Mouse (Mus musculus) layer of hippocampus, adult 9-11 months (tissue): Measurements from ENCODE around the gene Gm10097.

Experiments used
- DNase-seq: peaks from one replicate; pipeline ENCODE4 v3.0.0; 2022

The Gm10097 gene

GRCm38 (mm10) chr10:5086329-5086728, 17.3 kb downstream of the Gm10097 start:
- no peak for DNase-seq

DNA sequence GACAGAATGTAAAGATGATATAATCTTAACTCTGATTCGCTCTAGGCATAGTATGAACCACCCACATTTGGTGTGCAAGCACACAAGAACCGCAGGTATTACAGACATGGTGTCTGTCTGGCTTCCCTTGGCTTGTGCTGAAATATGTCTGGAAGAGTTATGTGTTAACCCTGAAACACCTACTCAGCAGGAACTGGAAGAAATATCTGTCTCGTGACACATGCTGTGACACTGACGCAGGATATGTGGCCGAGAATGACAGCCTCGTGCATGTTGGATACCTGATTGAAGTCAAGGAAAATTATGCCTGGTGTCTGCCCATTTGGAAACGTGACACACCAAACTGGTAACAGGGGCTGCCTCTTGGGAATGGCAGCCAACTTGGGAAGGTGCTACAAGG, 18.3 kb downstream of the Gm10097 start:
- no peak for DNase-seq

DNA sequence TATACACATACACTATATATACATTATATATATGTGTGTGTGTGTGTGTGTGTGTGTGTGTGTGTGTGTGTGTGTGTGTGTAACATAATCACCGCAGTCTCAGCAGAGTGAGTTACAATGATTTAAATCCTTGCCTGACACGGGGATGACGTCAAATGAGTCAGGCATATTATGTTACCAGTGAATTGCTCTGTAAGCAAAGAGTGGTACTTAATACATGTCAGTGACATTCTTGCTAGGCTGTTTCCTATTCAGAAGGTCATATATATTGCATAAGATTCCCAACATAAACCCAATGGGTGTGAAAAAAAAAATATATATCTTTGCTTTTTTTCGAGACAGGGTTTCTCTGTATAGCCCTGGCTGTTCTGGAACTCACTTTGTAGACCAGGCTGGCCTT, 20.1 kb downstream of the Gm10097 start:
- no peak for DNase-seq

DNA sequence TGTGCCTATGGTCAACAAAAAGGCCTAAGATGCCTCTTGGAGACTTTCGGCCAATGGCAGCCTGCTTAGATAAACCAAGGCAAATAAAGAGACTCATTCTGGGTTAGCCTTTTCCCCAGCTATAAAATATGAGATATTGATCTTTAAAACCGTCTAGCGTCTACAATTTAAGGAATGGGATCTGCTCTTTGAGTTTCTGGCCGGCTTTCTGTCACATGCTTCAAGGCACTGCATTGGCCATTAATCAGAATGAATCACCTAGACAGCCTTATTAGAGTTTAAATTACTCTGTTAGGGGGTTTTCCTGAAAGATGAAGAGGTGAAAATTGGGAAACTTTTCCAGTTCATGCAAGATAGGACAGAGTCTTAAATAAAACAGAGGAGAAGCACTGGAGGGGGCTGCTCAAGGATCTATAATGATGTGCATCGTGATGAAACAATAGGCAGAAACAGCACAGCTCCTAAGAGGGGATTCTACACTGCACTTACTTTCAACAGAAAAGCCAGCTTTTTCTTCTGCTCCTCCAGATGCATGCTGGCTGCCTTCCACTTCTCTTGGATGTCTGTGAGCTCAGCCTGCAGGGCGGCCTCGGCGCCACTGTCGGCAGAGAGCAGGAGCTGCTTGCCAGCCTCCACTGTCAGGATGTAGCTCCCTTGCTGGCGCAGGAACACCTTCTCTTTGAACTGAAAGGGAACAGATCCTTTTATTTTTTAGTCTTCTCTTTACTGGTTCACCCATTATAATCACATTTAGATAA, 28.2 kb downstream of the Gm10097 start:
- DNase-seq = peak; percentile 11

DNA sequence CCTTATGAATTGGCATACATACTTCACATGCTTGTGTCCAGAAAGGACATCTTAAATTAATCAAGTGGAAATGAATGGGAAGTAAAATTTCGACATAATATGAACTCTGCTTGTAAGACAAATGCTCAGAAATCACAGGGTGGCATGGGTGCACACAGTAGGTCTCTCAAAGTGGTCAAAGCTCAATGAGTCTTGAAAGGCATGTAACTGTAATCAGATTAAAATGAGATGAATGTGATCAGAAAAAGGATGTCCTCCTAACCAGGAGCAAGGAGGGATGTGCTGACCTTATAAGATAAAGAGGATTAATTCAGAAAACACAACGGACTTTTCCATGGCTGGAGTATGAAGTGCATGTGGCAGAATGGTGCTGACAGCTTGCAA, 28.8 kb downstream of the Gm10097 start:
- no peak for DNase-seq

GRCm38 (mm10) chr10:5110773-5111172, 41.8 kb downstream of the Gm10097 start:
- DNase-seq = peak; percentile 21

- no peak for DNase-seq
Observed at GRCm38 (mm10) chr10:5116155-5116554, 47.2 kb downstream of the Gm10097 start.

- no peak for DNase-seq
Observed at GRCm38 (mm10) chr10:5116720-5117119, 47.7 kb downstream of the Gm10097 start.
